Mouse (Mus musculus) frontal cortex, postnatal 25 days (tissue): ENCODE data around the gene Extl2.

Source experiments
- DNase-seq, 2 experiments: peaks; one replicate each; pipeline ENCODE4 v3.0.0; 2022; ENCODE audit warnings: low spot score in 2 of 2

The Extl2 gene

DNA sequence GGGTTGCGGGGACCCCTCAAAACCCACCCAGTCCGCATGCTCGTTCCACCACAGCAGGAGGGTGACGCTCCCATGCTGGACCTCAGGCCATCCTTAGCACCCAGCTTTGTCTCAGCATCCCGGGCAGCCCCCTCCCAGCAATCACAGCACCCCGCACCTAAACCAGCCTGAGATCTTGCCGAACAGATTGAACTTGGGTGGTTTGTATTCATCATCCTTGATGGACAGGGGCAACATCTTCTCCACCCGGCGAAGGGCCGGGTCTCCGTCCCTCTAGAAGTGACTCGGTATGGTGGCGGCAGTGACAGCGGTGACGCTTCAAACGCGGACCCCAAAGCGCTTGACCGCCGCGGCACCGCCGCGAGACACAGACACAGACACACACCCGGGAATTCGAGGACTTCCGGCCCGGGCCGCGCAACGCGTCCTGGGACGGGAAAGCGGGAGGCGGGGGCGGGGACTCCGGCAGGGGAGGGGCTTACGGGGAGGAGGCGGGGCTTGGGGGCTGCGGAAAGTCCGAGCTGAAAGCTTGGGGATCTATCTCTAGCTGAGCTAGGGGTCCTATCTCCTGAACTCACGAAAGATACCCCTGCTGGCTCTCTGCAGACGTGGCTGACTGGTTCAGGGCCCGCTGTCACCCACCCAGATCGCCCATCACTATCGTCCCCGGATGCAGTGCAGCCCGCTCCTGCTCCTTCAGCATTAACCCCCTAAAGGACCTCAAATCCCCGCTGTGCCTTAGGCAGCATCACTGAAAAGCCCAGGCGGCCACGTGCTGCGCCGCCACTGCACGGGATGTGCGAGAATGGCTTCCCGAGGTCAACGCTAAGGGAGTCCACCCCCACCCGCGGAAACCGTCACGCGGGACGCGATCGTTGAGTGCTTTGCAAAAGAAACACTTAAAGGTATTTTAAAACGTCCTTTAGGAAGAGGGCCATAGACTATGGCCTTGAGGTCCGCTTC lies at the start of gene Extl2, which contains the start of gene Slc30a7:
Extl2 (plus strand) TSS at position 485 of the 963 bp plus-strand sequence.
Slc30a7 (minus strand) TSS at position 429 of the 963 bp plus-strand sequence.
- DNase-seq = peak; percentile 58 to 67

DNA sequence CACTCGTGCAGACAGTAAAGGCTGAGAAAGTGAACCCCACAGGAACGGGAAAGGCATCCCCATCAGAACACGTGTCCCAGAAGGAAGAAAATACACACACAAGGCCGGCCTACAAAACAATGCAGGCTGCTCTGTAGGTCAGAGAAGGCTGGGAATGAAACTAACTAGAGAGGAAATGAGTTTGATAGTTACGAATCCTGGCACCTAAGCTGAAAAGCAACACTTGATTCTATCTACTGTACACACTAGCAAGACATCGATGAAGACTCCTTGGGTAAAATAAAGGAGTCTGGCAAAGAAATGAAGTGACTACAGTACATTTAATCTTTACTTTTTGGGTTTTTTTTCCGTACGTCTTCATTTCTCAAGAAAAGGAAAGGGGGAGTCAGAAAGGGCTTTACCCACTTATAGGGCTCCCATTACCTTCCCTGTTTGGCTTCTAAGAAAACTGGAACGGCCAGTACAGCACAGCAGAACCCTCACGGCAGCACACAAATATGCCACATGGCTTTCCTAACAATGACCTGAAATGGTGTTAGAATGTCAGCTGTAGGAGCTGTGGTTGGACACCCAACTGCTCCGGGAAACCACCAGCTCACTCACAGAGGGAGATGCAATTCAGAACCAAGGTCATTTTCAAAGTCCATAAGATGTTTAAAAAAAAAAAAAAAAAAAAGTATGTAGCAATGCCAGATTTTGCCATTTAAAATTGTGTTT lies 45.8 kb upstream of the Extl2 start:
- no peak for DNase-seq

DNA sequence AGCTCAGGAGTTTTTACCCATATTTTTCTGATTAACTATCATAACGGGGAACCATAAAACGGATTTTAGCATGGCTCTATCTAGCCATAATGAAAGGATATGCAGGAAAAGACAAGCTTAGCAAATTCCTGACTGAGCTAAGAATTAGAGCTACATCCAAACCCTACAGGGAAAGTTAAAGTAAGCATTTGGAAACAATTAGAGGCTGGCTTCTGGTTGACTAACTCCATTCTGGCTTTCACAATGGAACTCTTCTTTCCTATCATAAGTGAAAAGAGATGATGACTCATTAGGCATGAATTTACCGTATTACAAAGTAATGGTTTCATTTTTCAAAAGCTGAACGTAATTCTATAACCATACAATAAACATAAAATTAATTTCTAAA lies 45.2 kb upstream of the Extl2 start:
- DNase-seq = no peak

DNA sequence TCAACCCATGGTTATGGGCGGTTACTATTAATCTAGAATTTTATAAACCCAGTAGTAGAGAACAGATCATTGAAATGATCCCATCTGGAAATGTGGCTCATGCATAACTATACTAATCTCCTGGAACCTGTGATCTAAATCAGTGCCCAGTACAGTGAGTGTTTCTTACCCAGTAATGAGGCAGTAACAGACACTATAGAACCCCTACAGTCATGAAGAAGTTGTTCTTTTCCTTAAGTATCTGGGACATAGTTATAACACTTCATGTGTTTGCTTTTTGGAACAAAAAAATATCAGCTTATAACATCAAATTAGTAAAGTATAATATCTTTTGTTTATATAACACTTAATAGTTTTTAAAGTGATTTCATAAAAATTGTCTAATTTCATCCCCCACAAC lies 43.7 kb upstream of the Extl2 start:
- no peak for DNase-seq

DNA sequence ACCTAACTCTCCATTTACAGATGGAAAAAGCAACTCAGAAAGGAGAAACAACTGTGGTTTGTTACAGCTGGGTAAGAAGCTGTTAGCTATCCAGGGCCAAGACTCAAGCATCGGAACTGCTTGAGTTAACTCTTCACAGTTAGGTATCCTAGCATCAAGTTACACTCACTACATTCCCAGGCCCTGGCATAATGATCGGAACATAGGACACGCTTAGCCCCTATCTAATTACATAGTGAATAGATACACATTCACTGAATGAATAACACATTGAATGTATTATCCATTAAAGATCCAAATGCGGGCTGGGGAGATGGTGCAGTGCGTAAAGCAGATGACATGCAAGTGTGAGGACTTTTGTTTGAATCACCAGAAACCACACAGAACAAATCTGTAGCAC lies 43.2 kb upstream of the Extl2 start:
- no peak for DNase-seq

DNA sequence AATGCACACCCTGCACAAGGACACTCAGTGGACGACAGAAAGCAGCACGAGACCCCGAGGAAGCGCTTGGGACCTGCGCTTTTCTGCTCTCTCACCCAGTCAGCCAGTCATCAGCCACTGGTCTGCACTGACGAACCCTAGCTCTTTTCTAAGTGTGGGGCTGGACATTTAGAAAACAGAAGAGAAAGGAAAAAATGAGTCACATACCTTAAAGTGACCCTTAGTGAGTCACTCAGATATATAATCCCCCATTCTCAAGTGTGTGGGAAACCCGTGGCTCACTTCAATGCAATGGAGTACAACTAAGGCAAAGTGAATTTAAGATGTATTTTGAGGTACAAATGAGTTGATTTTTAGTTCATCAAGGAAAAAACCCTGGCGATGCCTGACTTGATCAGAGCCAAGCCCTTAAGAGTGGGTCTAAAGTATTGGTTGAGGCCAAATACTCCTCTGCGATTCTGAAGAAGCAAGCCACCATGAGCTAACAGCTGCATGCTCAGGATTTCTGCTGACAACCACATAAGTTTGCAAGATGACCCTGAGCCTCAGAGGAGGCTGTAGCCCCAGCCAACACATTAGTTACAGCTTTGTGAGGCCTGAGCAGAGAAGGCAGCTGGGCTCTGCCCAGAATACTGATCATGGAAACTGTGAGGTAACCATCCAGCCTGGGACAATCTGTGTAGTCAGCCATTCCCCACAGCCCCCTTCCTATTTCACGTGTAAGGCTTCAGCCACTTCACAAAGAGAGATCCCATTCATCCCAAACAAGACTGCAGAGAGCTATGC lies 38.3 kb upstream of the Extl2 start:
- DNase-seq = no peak

DNA sequence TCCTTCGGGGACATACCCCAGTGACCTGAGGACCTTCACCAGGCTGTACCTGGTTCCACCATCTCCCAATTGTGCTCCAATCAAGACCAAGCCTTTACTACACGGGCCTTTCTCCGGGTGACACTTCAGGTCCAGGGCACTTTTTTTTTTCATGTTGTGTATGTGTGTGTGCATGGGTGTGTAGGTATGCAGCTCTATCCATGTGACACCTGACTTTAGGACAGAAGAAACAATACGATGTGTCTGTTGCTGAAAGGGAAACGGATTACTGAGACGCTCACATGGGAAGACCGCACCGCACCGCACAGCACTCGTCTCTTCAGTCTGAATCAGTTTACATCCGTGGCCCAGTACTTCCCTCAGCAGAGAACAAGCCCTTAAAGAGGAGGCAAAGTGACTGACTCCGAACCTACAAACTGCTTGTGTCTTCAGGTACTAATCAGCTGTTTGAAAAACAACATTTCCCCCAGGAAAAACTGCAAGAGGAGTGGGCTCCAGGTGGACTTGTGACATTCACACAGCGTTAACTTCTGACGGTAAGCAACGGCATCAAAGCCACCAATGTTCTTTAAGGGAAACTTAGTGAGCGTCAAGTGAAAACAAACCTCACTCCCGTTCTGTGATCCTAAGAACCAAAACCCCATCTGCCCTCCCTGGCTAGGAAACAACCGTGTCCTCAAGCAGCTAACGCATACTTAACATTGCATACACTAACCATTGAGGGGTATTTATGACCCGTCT lies 36.0 kb upstream of the Extl2 start:
- no peak for DNase-seq

DNA sequence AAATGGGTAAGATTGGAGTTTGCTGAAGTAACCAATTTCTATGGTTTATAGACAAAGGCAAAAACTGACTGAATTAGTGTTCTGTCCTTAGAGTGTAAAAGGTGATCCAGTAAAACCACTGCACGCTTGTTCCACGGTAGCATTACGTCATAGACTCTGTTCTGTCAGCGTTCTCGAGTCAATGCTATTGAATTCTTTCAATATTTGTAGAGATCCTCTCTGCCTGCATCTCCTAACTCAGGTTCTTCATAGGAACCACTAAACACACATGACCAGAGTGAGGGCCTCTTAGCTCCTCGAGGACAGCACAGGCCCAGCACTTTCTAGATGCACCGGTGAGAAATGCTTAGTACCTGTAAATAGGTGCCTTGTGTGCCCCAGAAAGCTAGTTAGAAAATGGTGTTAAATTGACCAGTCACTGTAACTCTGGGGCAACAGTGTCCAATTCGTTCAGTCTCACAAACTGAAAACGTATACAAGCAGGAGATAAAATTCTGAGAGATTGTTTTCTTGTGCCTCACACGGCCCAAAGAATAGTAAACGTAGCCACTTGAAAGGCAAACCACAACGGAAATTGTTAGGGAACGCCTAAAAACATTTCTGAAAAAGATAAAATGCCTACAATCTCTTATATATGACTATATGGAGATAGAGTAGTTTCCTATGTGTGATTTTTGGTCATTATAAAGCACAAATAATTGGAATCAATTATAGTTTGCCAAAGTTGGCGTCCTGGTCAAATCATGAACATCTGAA lies 35.2 kb upstream of the Extl2 start:
- no peak for DNase-seq

DNA sequence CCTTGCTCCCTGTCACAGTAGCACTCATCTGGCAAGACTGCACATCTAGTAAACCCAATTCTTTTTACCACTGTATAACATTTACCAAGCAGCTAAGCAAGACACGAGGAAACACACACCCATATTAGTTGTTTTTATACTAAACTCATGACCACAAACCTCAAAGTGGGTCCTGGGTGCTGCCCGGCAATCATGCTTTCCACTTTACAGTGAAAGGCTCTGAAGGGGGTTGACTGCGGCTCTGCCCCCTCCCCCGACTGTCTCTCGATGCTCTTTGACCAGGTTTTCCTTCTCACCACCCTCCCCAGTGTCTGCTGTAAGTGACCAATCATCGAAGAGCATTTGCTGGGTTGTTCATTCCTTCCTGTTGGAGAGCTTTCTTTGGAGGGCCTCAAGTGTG lies 33.0 kb upstream of the Extl2 start:
- no peak for DNase-seq

DNA sequence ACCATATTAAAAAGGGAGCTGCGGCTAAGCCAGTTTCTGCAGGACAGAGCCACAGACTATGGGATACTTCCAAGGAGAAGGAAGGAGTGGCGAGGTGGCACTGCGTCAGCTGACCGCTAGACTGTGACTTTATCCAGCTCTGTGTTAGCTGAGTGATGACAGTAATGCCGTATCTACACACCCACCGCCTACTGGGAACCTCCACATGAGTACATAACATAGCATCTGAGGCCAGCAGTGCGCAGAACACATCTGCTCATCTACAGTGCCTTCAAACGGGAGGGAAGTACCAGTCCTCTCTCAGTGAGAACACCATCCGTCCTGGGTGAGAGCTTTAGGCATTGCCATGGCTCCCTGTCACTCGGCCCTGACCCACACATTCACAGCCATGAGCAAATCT lies 32.3 kb upstream of the Extl2 start:
- no peak for DNase-seq

DNA sequence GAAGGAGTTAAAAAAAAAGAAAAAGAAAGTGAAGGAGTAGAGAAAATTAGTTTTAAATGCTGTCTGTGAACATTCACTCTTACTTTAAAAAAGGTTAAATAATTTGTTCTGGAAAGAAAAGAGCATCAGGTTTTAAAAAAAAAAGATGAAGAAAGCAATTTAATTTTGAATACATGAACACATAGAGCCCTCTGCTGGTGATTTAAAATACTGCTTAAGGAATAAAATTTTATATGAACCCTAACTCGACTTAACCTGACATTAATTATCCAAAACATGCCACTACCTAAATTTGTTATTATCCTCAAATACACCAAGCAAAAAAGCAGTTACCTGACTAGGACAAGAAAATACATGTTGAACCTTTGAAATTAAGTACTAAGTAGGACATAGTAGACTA lies 28.3 kb upstream of the Extl2 start:
- DNase-seq = no peak

DNA sequence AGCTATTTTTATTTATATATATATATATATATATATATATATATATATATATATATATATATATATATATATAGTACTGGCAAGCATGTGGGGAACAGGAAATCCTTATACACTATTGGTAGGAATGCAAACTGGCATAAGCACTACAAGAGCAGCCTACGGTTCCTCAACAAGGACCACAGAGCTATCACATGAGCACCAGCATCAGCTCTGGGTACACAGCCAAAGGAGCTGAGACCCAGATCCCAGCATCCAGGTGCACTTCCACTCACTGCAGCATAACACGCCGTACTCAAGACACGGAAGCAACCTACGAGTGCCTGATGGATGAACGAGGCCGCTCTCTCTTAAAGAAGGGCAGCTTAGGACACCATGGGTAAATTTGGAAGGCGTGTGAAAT lies 24.0 kb upstream of the Extl2 start:
- no peak for DNase-seq

DNA sequence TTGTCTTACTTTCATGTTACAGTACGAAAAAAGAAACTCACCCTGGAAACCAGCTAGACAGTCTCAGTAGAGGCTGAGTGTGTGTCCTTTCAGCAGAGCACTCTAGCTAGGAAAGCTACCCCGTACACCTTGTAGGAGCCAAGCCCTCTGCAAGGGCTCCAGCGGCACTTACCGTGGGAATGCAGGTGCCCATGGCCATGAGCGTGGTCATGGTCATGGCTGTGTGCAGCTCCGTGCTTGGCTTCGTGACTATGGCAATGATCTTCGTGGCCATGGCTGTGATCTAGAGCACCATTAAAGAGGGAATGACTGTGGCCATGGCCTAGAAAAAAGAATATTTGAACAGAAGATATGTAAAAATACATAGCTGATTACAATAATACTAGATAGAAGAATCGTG lies 22.6 kb upstream of the Extl2 start:
- DNase-seq = no peak

DNA sequence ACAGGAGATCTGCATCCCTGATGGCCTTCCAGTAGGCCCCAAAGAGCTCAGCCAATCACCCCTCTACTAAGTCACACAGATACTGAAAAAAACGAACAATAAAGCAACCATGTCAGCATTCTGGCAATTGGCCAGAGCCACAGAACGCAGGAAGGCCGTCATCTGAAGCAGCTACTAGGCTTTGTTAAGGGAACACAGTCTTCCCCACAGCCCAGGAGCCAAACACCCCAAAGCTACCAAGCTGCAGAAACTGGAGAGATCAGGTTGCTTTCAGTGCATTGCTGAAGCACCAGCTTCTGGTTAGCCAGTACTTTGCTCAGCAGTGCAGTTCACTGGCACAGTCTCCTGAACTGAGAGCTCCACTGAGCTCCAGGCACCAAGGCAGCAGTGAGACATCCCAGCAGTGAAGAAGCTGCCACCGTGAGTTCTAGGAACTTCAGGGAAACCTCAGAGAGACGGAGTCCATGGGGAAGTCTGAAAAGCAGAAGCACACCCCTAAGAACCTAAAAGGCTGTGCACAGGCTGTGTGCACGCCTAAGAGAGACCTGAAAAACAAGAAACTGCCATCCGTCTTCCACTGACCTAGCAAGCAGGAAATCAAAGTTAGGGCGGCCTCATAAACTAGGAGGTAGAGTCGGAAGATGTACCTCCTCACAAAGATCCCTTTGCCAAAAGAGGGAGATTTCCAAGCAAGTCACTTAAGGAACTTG lies 21.9 kb upstream of the Extl2 start:
- DNase-seq = no peak

DNA sequence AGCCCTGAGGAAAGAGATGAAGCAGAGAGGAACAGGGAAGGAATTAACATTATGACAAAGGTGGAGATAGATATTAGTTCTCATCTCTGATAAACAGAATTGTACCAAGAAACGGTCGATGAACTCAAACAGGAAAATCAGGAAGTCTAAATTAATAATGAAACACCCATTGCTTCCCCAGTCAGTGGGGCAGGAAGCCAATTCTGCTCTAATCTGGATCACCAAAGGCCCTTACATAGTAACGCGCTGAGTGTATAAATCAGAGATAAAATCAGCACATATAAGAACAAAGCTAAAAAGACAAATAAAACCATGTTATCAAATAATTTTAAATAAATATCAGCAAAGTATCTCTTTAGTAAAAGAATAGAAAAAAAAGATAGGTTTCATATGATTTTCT lies 15.2 kb upstream of the Extl2 start:
- DNase-seq = no peak

DNA sequence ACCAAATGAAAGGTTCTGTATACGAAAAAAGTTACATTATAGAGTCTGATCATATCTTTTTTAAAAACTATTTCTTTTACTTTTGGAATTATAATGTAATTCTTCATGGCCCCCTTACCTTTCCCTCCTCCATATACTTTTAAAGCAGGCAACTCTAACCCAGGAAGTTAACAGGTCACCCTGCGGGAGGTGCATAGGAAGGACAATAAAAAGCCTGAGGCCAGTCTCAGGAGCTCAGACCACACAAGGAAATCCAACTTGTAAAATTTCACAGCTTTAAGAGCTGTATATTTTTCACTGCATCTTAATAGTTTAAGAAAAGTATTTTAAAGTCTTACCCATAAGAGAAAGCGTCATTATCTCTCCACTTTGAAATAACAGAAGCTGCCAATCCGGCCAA lies 14.7 kb upstream of the Extl2 start:
- no peak for DNase-seq

DNA sequence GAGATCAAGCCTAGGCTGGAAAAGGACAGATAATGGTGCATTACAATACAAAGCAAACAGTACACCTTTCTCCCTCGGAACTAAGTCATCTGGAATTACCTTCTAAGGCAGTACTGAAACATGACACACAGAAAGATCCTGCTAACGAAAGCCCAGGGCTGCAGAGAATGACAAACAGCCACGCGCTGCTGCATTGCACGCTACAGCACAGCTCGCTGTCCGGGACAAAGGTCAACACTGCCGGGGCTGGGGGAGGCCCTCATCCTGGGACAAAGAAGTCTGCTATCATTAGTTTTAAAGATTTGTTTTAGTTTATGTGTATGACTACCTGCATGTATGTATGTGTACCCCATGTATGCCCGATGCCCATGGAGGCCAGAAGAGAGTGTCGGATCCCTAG lies 14.2 kb upstream of the Extl2 start:
- DNase-seq = no peak

DNA sequence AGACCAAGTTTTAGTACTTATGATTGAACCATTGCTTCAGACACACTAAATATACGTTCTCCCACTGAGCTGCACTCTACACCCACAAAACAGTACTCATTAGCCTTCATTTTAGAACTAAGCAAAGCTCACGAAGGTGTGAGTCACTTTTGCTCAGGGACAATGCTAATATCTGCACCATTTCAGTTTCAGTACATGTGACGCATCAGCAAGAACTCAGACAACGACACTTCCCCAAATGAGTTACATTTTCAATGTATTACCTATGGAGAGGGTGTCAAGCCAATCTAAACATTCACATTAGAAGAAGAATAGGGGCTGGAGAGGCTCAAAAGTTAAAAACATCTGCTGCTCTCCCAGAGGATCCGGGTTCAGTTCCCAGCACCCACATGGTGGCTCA lies 10.3 kb upstream of the Extl2 start:
- DNase-seq = no peak

DNA sequence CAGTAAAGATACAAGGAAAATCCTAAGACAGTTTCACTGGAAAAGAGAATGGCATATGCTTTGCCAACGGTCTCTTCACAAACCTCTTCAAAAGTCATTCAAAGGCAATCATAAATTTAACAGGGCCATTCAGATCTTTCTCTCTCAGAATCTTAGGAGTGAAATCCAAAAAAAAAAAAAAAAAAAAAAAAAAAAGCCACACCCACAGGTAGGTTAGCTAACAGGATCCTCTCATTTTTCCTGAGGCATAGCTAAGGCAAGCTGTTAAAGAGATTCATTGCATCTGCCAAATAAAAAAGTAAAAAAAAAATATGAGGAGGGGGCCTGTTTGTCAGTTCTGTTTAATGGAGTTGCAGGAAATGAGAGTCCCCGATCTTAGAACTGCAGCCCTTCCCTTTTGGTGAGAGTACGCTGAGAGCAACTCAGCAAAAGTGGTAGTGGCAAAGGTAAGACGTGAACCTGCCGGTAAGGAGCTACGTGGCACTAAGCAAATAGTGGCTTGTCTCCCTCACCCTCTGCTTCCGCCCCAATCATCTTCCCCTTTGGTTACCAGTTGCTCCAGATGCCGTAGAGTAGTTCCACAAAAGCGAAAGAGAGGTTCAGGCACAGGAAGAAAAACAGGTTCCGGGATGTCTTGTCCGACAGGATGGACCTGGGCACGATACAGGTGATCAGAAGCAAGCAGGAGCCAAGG lies 831 bp upstream of the Extl2 start:
- DNase-seq = peak in 1 of 2 experiments; percentile 17
